Mouse (Mus musculus): ENCODE measurements around the gene Inha.

The Inha gene

DNA sequence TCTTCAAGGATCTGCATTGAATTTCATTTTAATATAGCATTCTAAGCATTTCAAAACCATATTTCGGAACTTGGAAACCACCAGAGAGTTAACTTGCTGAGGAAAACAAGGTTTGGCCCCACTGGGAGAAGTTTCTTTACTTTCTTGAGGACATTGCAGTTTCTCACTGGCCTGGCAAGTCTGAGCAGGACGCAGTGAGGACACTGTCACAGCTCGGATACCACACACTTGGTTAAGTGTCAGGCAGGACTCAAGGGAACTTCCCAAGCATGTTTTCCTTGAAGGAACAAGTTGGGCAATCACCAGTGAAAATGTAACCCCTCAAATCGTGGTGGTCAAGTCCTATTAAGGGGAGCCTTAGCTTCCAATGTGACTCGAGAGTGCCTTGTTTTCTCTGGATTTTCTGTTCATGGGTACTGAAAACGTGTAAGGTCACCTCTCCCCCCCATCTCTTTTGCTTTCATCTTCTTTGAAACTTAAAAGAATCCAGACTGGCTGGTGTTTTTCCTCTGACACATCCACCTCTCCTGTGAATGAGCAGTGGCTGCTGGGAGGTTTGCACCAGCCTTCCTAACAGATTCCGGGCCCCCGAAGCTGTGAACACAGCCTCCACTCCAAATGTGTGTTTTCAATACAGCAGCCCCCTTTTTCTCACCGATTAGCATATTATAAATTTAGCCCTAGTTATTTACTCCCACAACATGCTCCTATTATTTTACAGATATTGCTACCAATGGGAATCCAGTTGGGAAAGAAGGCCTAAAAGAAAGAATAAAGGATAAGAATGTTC lies 2.4 kb upstream of the Inha start:
- TF ChIP-seq GATA4 (IDR thresholded peaks at IDR 0.05; ENCODE audit: insufficient replicate concordance, low read length): no peak

DNA sequence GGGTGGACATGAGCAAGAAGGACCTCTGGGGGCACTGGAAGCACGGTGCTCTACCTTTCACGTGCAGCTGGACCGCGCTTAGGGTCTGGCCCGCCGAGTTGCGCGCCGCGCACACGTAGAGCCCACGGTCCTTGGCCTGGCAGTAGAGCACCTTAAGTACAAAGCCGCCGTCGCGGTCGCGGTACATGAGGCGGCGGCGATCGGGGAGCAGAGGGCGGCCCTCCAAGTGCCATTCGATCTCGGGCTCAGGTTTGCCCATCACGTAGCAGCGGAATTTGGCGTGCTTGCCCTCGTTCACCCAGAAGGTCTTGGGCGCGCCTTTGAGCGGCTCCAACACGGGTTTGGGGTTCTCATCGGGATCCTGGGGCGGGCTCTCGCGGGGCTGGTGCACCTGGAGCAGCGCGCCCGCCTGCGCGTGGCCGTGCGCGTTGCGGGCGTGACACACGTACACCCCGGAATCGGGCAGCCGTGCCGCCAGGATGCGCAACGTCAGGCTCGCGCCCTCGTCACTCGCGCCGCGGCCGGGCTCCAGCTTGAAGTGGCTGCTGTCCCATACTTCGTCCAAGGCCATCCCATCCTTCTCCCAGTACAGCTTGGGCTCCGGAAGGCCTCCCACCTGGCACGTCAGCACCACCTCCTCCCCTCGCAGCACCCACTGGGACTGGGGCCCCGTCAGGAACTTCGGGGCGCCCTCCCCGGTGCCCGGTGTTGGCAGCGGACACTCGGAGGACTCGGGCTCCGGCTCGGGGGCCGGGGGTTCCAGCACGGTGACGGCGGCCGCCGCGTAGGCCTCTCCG lies 1.5 kb upstream of the Inha start:
- no peak for TF ChIP-seq GATA4 (IDR thresholded peaks at IDR 0.05; ENCODE audit: insufficient replicate concordance, low read length)

DNA sequence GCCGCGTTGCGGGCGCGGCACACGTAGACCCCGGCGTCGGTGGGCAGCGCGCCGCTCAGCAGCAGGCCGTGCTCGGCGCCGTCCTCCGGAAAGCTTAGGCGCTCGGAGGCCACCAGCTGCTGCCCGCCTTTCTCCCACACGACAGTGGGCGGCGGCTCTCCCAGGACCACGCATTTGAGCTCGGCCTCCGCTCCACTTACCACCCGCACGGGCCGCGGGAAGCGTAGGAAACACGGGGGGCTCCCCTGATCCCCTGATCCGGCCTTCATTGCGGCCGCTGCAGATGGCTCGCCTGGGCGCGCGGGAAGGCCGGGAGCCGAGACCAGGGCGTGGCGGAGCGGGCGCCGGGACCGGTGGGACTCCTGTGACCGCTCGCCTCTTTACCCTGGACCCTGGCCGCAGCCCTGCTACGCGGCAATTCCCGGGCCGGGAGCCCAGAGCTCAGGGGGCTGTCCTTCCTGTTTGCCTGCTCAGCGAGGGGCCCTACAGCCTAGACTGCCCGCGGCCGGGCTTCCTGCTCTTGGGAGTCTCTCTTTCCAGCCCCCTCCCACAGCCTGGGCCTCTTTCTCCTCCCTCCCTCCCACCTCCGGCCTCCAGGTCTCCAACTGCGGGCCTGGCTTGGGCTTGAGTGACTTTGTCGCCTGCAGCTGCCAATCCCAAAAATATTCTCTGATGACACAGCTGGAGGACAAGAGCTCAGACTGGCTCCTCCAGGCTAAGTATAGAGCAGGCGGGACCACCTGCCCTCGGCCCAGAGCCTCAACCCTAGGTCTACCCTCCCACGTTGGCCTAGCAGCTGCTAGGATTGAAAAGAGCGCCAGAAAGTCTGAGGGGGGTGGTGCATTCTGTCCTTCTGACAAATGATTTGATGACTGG lies 683 bp upstream of the Inha start, which contains the start of gene Obsl1:
TSS of gene Obsl1 (minus strand) at position 497 of the 876 bp plus-strand sequence.
- TF ChIP-seq GATA4 (IDR thresholded peaks at IDR 0.05; ENCODE audit: insufficient replicate concordance, low read length): no peak

DNA sequence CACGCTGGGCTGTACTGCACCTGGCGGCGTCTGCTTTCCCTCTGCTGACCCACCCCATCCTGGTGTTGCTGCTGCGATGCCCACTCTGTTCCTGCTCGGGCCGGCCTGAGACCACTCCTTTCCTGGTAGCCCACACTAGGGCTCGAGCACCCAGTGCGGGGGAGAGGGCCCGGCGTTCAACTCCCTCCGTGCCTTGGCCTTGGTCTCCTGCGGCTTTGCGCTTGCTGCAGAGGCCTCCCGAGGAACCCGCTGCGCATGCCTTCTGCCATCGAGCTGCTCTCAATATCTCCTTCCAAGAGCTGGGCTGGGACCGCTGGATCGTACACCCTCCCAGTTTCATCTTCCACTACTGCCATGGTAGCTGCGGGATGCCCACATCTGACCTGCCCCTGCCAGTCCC lies 2.7 kb downstream of the Inha start:
- TF ChIP-seq GATA4 (IDR thresholded peaks at IDR 0.05; ENCODE audit: insufficient replicate concordance, low read length): no peak

DNA sequence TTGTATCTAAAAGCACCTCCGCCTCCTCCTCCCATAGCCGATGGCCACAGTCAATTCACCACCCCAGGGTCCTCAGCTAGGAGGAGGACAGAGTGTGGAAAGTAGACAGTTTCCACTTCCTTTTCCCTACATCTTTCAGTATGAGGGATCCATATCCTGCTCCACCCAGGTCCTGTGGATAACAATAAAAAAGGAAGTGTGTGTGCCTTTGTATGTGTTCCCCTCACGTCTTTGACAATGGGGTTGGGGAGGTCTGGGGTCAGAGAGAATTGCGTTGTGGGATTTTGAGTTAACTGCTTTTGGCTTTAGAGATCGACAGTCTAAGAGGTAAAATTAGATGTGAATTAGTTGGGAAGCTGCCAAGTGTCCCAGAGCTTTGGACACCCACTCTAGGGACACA lies 3.3 kb downstream of the Inha start:
- TF ChIP-seq GATA4 (IDR thresholded peaks at IDR 0.05; ENCODE audit: insufficient replicate concordance, low read length): no peak

DNA sequence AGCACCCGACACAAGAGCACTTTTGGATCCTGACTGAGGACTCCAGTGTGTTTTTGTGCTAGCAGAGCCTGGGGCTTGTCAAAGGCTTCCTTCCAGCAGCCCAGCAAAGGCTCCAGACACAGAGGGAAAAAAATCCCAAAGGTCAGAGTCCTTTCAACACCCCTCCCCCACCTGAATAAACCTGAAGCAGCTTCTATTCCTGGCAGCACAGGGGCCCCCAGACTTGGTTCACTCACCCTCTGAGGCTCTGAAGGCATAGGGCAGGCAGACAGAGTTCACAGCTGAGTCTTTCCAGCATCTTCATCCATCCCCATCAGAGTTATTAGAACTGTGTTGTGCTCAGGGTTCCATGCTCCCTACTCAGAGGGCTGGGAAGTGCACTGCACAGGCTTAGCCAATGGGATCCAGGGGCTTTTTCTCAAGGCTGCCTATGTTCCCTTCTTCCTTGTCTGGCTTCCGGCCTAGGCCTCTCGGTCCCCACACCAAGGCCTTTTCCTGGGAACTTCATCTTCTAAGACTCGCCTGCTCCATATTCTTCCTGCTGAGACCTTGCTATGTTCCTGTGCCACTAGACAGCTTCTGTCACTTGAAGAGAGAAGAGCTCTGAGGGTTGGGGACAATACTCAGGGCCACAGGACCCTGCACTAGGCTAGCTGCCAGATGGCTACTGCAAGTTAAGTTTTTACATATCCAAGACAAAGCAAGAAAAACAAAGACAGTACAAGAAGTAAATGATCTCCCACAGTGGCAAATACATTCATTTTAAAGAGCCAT lies 4.7 kb downstream of the Inha start:
- no peak for TF ChIP-seq GATA4 (IDR thresholded peaks at IDR 0.05; ENCODE audit: insufficient replicate concordance, low read length)

DNA sequence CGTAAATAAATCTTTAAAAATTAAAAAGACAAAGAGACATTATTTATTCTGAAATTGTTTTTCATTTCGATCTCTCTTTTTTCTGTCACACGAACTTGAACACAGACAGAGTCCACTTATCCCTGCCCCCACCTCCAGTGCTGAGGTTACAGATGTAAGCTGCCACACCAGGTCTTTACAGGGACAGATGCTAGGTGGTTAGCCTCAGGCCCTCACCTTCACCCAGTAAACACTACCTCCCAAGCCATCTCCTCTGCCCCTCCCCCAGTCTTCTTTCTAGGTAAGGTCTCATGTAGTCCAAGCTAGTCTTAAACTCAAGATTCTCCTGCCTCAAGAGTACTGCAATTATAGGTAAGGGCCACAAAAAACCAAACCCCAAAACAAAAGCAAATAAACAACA lies 5.7 kb downstream of the Inha start:
- TF ChIP-seq GATA4 (IDR thresholded peaks at IDR 0.05; ENCODE audit: insufficient replicate concordance, low read length): no peak

DNA sequence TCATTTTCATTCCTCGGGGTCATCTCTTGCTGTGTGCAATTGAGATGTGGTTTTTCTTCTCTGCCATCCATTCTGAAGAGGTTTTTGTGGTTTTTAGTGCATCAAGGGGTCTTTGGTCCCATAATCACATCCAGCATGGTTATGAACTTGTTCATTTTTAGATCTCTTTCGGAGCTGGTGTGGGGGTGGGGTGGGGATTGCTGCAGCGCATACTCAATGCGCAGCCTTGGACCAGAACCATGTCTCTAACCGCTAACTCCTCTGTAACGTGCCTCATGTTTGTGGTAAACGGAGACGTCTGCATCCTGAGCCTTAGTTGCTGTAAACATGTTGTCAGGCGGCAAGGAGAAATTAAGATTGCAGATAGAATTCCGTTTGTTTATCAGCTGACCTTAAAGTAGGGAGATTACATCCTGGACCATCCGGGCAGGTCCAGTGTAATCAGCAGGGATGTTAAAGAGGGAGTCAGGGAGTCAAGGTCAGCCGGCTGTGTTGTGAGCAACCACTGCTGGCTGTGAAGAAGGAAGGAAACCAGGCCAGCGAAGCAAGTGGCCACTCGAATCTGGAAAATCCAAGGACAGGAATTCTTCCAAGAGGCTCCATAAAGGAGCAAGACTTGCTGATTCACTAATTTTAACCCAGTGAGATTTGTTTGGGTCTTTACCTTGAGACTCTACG lies 10.0 kb downstream of the Inha start:
- TF ChIP-seq GATA4 (IDR thresholded peaks at IDR 0.05; ENCODE audit: insufficient replicate concordance, low read length): no peak

DNA sequence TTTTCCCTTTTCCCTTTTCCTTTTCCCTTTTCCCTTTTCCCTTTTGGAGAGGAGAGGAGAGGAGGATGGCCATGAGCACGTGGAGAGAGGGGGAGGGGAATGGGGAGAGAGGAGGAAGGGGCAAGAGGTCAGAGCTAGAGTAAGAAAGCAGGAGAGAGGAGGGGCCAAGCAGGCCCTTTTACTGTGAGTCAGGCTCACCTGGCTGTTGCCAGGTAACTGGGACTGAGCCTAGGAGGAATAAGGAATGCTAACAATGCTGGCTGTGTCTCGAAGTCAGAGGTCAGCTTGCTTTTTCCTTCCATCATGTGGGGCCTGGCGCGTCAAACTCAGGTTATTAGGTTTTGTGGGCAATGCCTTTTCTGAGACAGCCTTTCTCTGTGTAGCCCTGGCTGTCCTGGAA lies 11.1 kb downstream of the Inha start:
- no peak for TF ChIP-seq GATA4 (IDR thresholded peaks at IDR 0.05; ENCODE audit: insufficient replicate concordance, low read length)

DNA sequence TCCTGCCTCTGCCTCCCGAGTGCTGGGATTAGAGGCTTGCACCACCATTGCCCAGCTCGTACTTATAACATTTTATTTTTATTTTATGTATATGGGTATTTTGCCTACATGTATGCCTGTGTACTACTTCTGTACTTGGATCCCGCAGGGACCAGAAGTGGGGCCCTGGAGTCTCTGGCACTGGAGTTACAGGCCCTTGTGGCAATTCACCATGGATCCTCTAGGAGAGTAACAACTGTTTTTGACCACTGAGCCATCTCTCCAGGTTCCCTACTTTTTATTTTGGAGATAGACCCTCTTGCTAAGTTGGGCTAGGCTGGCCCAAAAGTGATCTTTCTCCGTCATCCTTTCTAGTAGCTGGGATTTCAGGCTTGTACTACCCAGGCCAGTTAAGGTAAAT lies 11.6 kb downstream of the Inha start:
- no peak for TF ChIP-seq GATA4 (IDR thresholded peaks at IDR 0.05; ENCODE audit: insufficient replicate concordance, low read length)

DNA sequence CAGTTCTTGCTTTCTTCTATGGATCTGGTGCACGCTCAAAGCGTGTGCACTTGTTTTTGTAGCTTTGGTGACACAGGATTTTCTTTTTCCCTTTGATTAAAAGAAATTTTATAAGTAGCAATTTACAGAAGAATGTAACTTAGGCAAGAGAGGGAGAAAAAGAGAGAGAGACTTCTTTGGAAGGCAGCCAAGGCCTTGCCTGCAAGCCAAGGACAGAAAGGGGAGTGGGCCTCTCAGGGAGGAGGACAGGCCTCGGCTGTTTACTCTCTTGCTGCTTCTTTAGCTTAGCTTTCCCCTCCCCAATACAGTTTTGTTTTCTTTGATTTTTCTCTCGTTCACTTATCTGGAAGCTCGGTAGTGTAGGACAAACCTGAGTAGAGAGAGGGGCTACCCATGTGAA lies 12.7 kb downstream of the Inha start:
- no peak for TF ChIP-seq GATA4 (IDR thresholded peaks at IDR 0.05; ENCODE audit: insufficient replicate concordance, low read length)

DNA sequence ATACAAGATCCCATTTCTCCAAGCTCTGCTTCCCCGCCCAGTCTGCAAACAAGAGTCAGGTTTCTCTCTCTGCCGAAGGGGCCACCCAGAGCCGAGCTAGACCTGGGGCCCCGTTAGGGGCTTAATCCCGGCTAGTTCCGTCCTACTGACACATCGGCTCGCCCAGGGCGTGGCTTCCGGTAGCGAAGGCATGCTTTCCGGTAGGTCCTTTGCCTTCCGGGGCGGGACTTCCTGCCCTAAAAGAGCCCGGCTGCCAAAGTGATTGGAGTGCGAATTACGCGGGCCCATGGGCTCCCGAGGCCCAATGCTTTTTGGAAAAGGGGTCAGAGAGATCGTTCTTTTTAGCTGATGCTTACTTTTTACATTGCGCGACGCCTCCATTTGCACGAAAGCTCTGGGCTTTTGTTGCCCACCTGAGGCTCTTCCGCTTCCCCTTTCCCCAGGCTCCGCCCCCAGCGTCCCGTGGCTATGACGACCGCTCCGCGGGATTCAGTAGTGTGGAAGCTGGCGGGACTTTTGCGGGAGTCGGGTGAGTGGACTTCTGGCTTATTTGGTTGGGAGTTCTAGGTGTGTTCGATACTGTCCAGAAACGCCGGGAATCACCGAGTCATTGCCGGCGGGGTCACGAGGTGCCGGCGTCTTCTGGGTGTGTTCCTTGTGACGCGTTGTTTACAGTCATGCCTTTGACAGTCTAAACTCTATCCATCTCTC lies 14.6 kb downstream of the Inha start, which contains the start of gene Stk11ip:
TSS of gene Stk11ip (plus strand) at position 209 of the 711 bp plus-strand sequence.
- no peak for TF ChIP-seq GATA4 (IDR thresholded peaks at IDR 0.05; ENCODE audit: insufficient replicate concordance, low read length)

DNA sequence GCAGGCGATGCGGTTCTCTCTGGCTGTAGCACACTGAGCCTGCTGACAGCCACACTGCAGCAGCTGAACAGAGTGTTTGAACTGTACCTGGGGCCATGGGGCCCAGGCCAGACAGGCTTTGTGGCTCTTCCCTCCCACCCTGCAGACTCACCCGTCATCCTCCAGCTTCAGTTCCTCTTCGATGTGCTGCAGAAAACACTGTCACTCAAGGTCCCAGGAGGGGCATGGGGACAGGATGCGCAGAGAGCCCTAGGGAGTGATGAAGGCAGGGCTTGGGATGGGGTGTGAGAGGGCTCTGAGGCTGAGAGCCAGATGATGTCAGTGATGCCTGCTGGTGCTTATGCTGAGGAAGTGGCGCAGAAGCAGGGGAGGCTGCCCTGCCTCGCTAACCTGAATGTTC lies 17.8 kb downstream of the Inha start:
- no peak for TF ChIP-seq GATA4 (IDR thresholded peaks at IDR 0.05; ENCODE audit: insufficient replicate concordance, low read length)

All from liver, adult (tissue).